Mouse (Mus musculus): ENCODE data around the gene Nhej1. TPM values are rescaled to one million over a fixed set of nuclear protein-coding genes. Genes with fewer than 3 reads are reported as not detected.

Gene Nhej1
- total and polyA plus RNA-seq, 3 experiments: 0.47 to 12.3 (median 2.5) TPM

DNA sequence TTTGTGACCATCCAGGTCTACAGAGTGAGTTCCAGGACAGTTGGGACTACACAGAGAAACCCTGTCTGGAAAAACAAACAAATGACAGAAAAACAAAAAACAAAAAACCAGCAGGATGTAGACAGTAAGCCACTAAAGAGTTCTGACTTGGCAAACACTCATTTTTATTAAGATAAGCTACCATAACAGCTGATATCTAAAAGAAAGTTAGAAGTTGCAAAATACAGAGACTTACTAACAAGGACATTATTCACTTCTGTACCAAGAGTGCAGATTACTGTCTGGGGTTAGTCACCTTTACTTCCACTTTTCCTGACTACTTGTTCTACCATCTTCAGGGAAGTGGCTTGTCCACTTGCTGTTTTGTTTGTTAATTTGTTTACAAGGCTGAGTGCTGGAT is 34.0 kb upstream of the Nhej1 start:
- TF ChIP-seq GATA2 (IDR thresholded peaks at IDR 0.05; ENCODE audit: borderline replicate concordance, low read depth, low read length) (no peak), CTCF (IDR thresholded peaks at IDR 0.05; ENCODE audit: low read depth, low read length) (no peak), POLR2AphosphoS5 (IDR thresholded peaks at IDR 0.05; ENCODE audit: insufficient replicate concordance, low read depth, low read length) (no peak), GATA1 (IDR thresholded peaks at IDR 0.05; ENCODE audit: borderline replicate concordance, low read length) (no peak), TAL1 (conservative IDR thresholded peaks at IDR 0.05; ENCODE audit: low read depth, low read length) (no peak)
- no peak for ATAC-seq (ENCODE audit: extremely low read depth, insufficient number of reproducible peaks, low FRiP score, poor library complexity, severe bottlenecking)
- Histone ChIP-seq H3K27me3 (ENCODE audit: insufficient read depth, low read length) (no peaks in the 10 kb centered on the region), H3K4me3 (ENCODE audit: low read depth, low read length) (no peak overlapping the region), H3K9me3 (replicated peaks) (no peaks in the 10 kb centered on the region), H3K36me3 (replicated peaks) (peaks cover 2% of the 10 kb centered on the region), H3K4me1 (ENCODE audit: insufficient read depth, low read depth, low read length) (peaks cover 63% of the 10 kb centered on the region)
- DNase-seq (ENCODE audit: low spot score): no peak

DNA sequence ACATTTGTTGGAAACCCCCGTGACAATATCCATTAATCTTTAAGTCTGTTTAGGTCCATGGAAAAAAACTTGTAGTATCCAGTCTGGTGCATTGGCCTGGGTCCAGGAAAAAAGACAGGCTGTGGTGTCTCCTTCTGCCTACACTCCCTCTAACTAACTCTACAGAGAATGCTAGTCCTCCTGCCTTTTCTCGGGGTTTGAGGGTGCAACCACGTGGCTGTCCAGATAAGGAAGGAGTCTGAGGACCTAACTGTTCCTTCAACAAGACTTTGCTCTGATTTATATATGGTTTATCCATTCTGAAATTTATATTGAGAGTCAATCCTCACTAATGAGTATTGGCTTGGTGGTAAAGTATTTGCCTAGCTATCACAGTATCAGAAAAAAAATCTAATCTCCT is 30.8 kb upstream of the Nhej1 start:
- H3K4me1 ChIP-seq (ENCODE audit: insufficient read depth, low read depth, low read length): peaks cover 55% of the 10 kb centered on the region
- no peak for TF ChIP-seq CTCF (IDR thresholded peaks at IDR 0.05; ENCODE audit: low read depth, low read length)
- TF ChIP-seq GATA1 (IDR thresholded peaks at IDR 0.05; ENCODE audit: borderline replicate concordance, low read length): no peak
- no peak for TF ChIP-seq GATA2 (IDR thresholded peaks at IDR 0.05; ENCODE audit: borderline replicate concordance, low read depth, low read length)
- no peak for TF ChIP-seq POLR2AphosphoS5 (IDR thresholded peaks at IDR 0.05; ENCODE audit: insufficient replicate concordance, low read depth, low read length)
- no peak for TF ChIP-seq TAL1 (conservative IDR thresholded peaks at IDR 0.05; ENCODE audit: low read depth, low read length)

DNA sequence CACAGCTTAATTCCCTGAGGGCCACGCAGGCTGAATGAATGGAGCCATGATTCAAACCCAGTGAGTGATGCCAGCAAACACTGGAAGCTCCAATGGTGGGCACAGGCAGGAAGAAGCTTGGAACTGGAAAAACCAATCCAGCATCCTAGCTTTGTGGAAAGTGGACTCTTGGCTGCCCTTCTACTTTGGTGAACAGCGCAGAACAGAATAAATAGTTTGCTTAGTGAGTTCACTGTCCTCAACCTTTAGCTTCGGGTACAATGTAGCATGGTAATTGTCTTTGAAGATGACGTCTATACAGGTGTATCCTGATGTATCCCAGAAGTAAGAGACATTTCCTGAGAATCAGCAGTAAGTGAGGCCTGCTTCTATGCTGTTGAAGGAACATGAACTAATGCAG is 23.7 kb upstream of the Nhej1 start:
- ATAC-seq (ENCODE audit: extremely low read depth, insufficient number of reproducible peaks, low FRiP score, poor library complexity, severe bottlenecking): no peak
- Histone ChIP-seq H3K4me3 (ENCODE audit: low read depth, low read length) (no peak overlapping the region), H3K9me3 (replicated peaks) (no peaks in the 10 kb centered on the region), H3K4me1 (ENCODE audit: insufficient read depth, low read depth, low read length) (peaks cover 50% of the 10 kb centered on the region), H3K27me3 (ENCODE audit: insufficient read depth, low read length) (no peaks in the 10 kb centered on the region), H3K36me3 (replicated peaks) (peaks cover 66% of the 10 kb centered on the region)
- TF ChIP-seq CTCF (IDR thresholded peaks at IDR 0.05; ENCODE audit: low read depth, low read length) (no peak), GATA1 (IDR thresholded peaks at IDR 0.05; ENCODE audit: borderline replicate concordance, low read length) (no peak)
- no peak for DNase-seq (ENCODE audit: low spot score)

More for the DNA sequence above, 30.8 kb upstream of the Nhej1 start:
- Histone ChIP-seq H3K4me3 (ENCODE audit: low read depth, low read length) (no peak overlapping the region), H3K27me3 (ENCODE audit: insufficient read depth, low read length) (no peaks in the 10 kb centered on the region), H3K36me3 (replicated peaks) (peaks cover 2% of the 10 kb centered on the region), H3K9me3 (replicated peaks) (no peaks in the 10 kb centered on the region)
- ATAC-seq (ENCODE audit: extremely low read depth, insufficient number of reproducible peaks, low FRiP score, poor library complexity, severe bottlenecking) (no peak), DNase-seq (ENCODE audit: low spot score) (no peak)

DNA sequence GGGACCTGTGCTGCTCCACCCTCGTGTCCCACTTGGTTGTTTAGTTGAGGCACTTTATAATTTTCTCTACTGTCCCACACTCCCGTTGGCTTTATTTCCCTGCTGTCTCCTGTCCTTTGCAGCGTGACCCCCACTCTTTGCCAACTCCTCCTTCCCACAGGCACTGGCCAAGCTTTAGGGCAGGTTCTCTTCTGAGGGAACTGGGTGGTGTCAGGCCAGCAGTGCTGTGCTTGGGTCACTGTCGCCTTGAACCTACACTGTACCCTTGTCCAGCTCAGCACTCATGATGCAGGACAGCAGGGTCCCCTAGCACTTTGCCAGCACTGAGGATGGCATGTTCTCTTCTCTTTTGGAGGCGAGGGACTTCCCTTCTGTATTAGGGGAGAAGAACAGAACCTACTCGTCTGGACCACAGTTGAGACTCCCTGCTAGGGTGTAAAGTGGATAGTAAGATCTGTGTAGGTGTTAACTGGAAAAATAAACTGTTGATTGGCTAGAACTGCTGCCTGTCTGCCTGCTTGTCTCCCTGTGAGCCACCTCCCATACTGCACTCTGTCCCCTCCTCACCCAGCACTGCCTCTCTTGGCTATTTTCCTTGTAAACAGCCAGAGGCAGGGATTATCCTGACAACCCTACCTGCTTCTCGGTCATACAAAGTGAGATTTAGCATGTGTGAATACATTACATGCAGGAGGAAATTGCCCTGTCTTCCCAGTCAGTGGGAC is 22.6 kb upstream of the Nhej1 start:
- H3K9me3 ChIP-seq (replicated peaks): no peaks in the 10 kb centered on the region
- peaks cover 68% of the 10 kb centered on the region for H3K36me3 ChIP-seq (replicated peaks)
- ATAC-seq (ENCODE audit: extremely low read depth, insufficient number of reproducible peaks, low FRiP score, poor library complexity, severe bottlenecking): no peak
- H3K27me3 ChIP-seq (ENCODE audit: insufficient read depth, low read length): no peaks in the 10 kb centered on the region
- no peak for DNase-seq (ENCODE audit: low spot score)
- H3K4me1 ChIP-seq (ENCODE audit: insufficient read depth, low read depth, low read length): peaks cover 55% of the 10 kb centered on the region
- TF ChIP-seq POLR2AphosphoS5 (IDR thresholded peaks at IDR 0.05; ENCODE audit: insufficient replicate concordance, low read depth, low read length) (no peak), GATA1 (IDR thresholded peaks at IDR 0.05; ENCODE audit: borderline replicate concordance, low read length) (no peak), CTCF (IDR thresholded peaks at IDR 0.05; ENCODE audit: low read depth, low read length) (no peak), GATA2 (IDR thresholded peaks at IDR 0.05; ENCODE audit: borderline replicate concordance, low read depth, low read length) (no peak), TAL1 (conservative IDR thresholded peaks at IDR 0.05; ENCODE audit: low read depth, low read length) (no peak)
- peak overlapping the region; percentile 13; the same call in 1 of the 2 replicates for H3K4me3 ChIP-seq (ENCODE audit: low read depth, low read length)

DNA sequence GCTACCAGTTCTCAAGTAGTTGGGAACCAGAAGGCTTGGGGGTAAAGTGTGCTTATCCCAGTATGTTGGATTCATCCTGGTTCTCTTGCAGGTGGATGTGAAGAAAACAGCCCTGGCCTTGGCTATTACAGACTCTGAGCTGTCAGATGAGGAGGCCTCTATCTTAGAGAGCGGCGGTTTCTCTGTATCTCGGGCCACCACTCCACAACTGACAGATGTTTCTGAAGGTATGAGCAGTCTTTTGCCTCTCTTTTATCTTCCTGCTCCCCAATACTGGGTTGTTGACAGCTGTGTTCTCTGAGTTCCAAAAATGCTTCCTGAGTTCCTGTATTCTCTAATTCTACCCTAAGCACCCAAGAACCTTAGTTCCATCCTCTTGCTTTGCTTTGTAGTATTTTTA is 20.6 kb upstream of the Nhej1 start:
- Histone ChIP-seq H3K4me3 (ENCODE audit: low read depth, low read length) (no peak overlapping the region; the same call in 1 of the 2 replicates), H3K4me1 (ENCODE audit: insufficient read depth, low read depth, low read length) (peaks cover 72% of the 10 kb centered on the region), H3K27me3 (ENCODE audit: insufficient read depth, low read length) (no peaks in the 10 kb centered on the region), H3K36me3 (replicated peaks) (peaks cover 67% of the 10 kb centered on the region), H3K9me3 (replicated peaks) (no peaks in the 10 kb centered on the region)
- DNase-seq (ENCODE audit: low spot score): no peak
- ATAC-seq (ENCODE audit: extremely low read depth, insufficient number of reproducible peaks, low FRiP score, poor library complexity, severe bottlenecking): no peak
- TF ChIP-seq POLR2AphosphoS5 (IDR thresholded peaks at IDR 0.05; ENCODE audit: insufficient replicate concordance, low read depth, low read length) (no peak), GATA2 (IDR thresholded peaks at IDR 0.05; ENCODE audit: borderline replicate concordance, low read depth, low read length) (no peak), GATA1 (IDR thresholded peaks at IDR 0.05; ENCODE audit: borderline replicate concordance, low read length) (no peak), CTCF (IDR thresholded peaks at IDR 0.05; ENCODE audit: low read depth, low read length) (no peak), TAL1 (conservative IDR thresholded peaks at IDR 0.05; ENCODE audit: low read depth, low read length) (no peak)

DNA sequence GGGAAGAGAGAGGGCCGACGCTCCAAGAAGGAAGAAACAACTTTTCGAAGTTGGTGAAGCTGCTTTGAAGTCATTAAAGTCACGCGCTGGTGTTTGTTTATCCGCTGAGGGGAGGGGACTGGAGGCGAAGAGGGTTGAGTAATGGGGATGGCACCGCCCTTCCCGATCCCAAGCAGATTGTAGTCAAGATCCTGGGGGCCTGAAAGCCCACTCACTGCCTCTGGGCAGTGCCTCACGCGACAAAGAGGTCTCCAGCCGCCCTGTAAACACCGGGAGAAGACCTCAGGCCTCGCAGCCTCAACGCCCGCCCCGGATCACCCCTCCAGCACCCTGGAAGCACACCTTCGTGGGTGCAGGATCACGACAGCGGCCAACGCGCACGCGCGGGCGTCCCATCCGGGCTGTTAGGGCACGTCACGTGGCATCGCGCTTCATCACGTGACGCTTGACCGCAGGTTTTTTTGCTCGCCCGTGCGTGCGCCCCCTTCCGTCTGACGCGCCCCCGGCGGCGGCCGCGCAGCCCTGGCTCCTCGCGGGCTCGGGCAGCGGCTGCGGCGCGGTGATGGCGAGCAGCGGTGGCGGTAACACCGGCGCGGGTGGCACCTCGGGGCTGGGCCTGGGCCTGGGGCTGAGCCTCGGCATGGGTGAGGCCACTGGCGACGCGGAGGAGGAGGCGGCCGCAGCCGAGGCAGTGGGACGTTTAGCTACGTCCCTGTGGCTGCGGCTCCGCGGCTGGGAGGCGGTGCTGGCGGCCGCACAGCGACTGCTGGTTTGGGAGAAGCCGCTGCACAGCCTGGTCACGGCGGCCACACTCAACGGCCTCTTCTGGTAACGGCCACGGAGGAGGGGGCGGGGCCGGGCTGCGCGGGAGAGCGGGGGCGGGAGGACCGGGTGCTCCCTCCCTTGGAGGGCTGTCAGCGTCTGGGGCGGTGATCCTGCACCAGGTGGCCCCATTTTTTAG is 17.6 kb upstream of the Nhej1 start, which contains the start of the genes Cnppd1 and Retreg2:
Gene Cnppd1, minus strand, starts transcription at position 411 of the 961 bp plus-strand sequence.
Gene Retreg2, plus strand, starts transcription at position 478 of the 961 bp plus-strand sequence.
- no peaks in the 10 kb centered on the region for H3K9me3 ChIP-seq (replicated peaks)
- peak; percentile 90 for DNase-seq (ENCODE audit: low spot score)
- H3K36me3 ChIP-seq (replicated peaks): peaks cover 64% of the 10 kb centered on the region
- H3K27me3 ChIP-seq (ENCODE audit: insufficient read depth, low read length): no peaks in the 10 kb centered on the region
- peaks cover 90% of the 10 kb centered on the region for H3K4me1 ChIP-seq (ENCODE audit: insufficient read depth, low read depth, low read length)
- peak within 1 kb of the TSS; percentile 80 for H3K4me3 ChIP-seq (ENCODE audit: low read depth, low read length)
- TF ChIP-seq GATA2 (IDR thresholded peaks at IDR 0.05; ENCODE audit: borderline replicate concordance, low read depth, low read length) (no peak), GATA1 (IDR thresholded peaks at IDR 0.05; ENCODE audit: borderline replicate concordance, low read length) (no peak), CTCF (IDR thresholded peaks at IDR 0.05; ENCODE audit: low read depth, low read length) (peak; percentile 45; the same call in 1 of the 2 replicates)
- peak; percentile 52 for ATAC-seq (ENCODE audit: extremely low read depth, insufficient number of reproducible peaks, low FRiP score, poor library complexity, severe bottlenecking)

All from G1E (cell line).